Mouse (Mus musculus) small intestine, adult 2 months (tissue): ENCODE results near the gene Zfp872.

ENCODE experiments used
- CTCF ChIP-seq: fragments of 200-500 bp; IDR thresholded peaks from 2 replicates; pipeline ENCODE4 v1.5.1; 2012; ENCODE audit warnings: low read depth, mild to moderate bottlenecking, control low read depth, inconsistent platforms, low read length, moderate library complexity, mixed read lengths; ENCODE audit not compliant: insufficient replicate concordance, insufficient read length; ENCODE audit errors: extremely low read depth
- POLR2A ChIP-seq: fragments of 200-500 bp; IDR thresholded peaks from 2 replicates; pipeline ENCODE4 v1.6.1; 2012; ENCODE audit warnings: low read depth, mild to moderate bottlenecking, control low read depth, inconsistent platforms, low read length, moderate library complexity

DNA sequence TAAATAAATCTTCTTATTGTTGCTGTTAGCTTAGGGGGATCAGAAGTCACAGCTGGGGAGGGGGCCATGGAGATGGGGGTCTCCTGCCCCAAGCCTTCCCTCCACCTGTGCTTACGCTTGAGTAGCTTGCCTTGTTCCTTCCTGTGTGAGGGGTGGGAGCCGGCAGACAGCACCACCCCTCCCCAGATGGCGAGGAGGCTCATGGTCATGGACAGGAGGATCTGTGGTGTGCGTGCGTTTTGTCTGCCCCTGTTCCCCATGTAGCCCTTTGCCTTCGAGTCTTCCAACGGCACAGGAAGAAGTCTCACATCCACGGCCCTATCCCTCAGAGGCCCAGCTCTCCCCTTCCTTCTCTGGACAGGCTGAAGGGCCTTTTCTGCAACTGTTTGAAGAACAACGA lies 25.6 kb upstream of the Zfp872 start:
- TF ChIP-seq CTCF (no peak), POLR2A (no peak)
